Mouse (Mus musculus) layer of hippocampus, postnatal 10 days (tissue): ENCODE data around the gene Chst11. TPM values are rescaled to one million over a fixed set of nuclear protein-coding genes. Genes with fewer than 3 reads are reported as not detected.

ENCODE experiments used
- DNase-seq, 2 experiments: peaks; one replicate each; pipeline ENCODE4 v3.0.0; 2021; ENCODE audit warnings: low spot score in 2 of 2
- total RNA-seq, 2 experiments: library from RNA; stranded (reverse); gene quantifications; 2 replicates each; pipeline ENCODE4 v1.2.3; 2021

Chst11 gene
- total RNA-seq, 2 experiments from 2014 or later = 51.2 to 56.1 TPM

DNA sequence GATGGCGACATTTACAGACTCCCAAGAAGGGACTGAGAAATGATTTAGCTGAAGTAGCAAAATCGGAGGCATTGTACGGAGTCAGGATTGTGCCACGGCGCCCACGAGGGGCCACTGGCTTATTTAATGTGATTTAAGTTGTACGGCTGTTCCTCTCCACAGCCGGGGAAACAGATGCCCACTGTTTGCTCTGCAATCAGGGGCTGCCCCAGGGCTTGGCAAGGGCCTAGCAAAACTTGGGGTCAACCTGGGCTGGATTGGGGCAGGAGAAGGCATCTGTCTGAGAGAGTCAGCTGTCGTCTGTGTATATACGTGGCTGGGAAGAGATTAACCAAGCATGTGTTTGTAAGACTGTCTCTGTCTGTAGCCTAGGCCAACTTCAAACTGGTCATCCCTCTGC lies 149.6 kb downstream of the Chst11 start:
- DNase-seq = no peak

GRCm38 (mm10) chr10:83135963-83136362 lies 150.7 kb downstream of the Chst11 start:
- no peak for DNase-seq

- no peak for DNase-seq
Observed at GRCm38 (mm10) chr10:83137103-83137502, 151.8 kb downstream of the Chst11 start.

GRCm38 (mm10) chr10:83139276-83139675 lies 154.0 kb downstream of the Chst11 start:
- no peak for DNase-seq

DNA sequence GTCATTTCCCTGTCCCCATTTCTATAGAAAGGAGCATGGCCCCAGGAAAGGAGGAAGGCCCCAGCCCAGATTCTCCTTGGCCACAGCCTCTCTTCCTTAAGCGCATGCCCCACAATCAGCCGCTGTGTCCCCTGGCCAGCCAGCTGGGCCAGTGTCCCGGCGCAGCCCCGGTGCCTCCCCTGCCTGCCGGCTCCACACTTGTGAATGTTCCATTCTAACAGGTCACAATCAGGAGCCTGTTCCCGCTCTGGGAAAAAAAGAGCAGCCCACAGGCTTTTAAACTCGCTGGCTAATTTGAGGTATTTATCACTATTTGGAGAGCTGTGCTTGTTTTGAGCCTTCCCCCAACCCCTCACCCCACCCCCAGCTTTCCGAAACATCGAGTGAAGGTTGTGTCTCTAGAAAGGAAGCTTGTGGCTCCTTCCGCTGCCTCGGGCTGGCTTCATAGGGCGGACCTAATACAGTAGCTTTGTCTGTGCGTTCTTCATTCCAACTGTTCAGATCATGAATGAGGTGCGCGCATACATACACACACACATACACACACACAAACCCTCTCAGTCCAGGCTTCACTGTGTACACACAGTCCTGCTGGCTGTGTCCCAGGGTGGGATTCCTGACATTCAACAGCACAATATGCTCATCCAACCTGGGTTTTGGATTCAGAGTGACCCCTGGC lies 155.1 kb downstream of the Chst11 start:
- peak; percentile 60 to 75 for DNase-seq

- DNase-seq = no peak
Observed at GRCm38 (mm10) chr10:83141434-83141833, 156.1 kb downstream of the Chst11 start.

GRCm38 (mm10) chr10:83143049-83143448 lies 157.8 kb downstream of the Chst11 start:
- DNase-seq = peak; percentile 62 to 73

DNA sequence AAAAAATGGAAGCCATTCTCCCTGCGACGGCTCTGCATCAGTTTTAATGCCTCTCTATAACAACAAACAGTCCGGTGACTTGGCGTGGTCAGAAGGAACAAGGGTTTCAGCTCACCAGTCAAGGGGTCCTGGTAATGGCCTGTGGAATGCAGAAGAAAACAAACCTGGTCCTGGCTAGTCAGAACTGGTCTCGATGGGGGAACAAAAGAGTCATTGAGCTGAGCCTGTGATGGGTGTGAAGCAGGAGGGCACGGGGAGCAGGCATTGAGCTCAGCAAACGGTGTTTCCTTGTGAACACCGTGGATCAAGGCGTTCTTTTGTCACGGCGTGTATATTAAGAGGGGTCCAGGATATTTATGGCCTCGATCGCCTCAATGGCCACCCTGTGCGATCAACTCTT lies 160.5 kb downstream of the Chst11 start:
- DNase-seq = no peak

DNA sequence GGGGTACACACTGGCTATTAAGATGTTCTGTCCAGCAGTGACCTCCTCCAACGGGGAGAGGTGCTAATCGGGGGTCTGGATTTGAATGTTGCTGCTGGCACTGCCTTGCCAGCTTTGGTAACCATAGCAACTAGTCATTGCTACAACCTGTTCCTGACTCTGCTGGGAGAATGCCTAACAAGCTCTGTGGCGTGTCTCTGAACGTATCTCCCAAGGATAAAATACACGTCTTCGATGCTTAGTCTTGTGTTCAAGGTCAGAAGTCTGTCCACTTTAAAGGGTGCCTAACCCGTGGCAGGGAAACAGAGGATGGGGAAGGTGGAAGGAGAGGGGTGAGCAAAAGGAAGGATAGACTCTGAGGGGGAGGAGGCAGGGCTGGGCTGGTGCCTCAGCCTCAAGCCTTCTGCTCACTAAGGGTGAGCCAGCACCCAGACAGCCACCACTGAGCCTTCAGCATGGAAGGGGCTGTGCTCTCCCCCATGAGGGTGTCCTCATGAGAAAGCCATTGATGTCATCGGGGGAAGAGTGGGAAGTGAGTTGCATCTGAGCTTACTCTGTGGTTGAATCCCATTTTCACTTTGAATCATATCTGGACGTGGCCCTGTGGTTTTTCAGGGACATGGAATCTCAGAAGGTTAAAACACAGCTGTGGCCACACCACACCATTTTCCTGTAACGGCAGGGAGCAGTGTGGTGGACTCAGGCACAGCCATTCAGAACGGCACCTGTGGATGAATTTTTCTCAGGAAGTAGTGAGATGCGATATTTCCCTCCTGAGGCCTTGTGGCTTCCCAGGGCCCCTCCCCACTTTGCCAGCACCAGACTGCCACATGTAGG lies 164.3 kb downstream of the Chst11 start:
- DNase-seq = peak in 1 of 2 experiments; percentile 46

GRCm38 (mm10) chr10:83150587-83150986 lies 165.3 kb downstream of the Chst11 start:
- DNase-seq = no peak

GRCm38 (mm10) chr10:83151362-83151761 lies 166.1 kb downstream of the Chst11 start:
- DNase-seq = no peak

DNA sequence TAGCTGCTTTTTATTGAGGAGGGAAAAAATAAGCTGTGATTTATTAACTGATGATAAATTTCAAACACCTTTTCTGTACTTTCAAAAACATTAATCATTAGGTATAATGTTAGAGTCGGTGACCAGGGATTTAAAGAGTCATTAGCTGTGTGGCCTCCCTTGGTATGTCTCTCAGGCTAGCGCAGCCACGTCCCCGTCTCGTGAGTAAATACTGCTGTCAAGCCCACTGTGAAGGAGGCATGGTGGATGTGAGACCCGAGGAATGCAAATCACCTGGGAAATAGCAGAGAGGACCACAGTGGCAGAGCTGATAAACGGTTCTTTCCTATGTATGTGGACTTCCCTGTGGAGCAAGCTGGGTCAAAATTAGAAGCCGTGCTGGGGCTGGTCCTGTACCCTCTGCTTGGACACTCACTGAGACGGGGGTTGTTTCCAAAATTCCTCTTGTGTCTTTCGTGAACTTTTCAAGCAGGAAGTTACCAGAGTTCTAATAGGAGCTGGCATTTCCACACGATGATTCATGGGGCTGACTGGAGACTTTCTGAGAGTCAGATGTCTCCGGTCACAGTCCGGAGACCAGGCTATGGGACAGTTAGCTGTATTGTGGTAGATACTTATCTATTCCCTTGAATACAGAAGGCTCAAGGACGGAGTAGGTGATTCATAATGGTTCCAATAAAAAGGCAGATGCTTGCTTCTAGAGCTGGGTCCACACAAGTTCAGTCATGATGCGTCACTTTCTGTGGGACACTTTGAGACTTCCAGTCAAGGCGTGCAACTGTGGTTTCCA lies 166.8 kb downstream of the Chst11 start:
- DNase-seq = no peak

DNA sequence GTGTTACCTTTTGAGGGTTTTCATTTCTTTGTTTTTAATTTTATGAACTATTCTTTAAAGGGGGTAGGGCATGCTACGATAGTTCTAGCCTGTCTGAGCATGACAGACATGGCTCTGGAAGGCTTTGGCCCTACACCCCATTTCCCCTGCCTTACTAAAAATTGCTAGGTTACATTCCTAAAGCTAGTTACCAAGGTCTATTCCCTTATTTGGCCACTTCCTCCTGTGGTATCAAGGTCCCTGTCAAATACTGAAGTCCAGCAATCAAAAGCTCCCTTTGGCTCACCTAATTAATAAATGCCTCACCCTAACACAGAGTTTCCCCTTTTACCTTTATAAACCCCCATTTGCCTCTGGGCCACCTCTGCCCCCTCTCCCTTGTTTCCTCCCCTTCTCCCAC lies 167.4 kb downstream of the Chst11 start:
- DNase-seq = no peak

DNA sequence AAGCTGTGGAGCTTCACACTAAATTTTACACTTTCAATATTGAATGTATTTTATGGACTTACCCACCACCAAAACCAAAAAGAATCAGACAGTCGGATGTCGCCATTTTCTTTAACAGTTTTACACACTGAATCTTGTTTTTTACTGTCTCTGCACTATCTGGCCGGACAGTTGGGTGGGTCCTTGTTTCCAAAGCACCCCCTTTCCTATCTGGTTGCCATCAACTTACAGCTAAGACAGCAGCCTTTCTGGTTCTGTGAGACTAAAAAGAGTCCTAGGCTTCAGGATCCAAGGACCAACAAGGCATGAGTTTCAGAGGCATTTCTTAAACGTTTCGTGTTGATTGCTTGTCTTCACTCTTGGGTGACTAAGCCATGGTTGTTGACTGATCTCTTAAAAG lies 168.1 kb downstream of the Chst11 start:
- DNase-seq = no peak

DNA sequence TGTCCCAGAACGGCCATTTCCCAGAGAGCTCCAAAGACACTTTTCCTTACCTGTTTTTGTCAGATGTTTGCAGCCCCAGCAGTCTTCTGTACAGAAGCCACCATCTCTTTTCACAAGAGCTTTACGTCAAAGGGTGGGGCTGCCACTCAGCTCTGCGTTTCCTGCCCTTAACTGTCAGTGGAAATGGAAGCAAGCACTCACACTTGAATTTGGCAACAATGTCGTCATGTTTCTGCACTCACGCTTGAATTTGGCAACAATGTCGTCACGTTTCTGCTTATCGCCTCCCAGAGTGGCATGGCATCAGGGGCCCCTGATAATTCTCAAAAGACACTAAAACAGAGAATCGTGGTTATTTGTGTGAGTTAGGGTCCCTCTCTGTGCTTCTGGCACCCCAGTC lies 168.6 kb downstream of the Chst11 start:
- no peak for DNase-seq

DNA sequence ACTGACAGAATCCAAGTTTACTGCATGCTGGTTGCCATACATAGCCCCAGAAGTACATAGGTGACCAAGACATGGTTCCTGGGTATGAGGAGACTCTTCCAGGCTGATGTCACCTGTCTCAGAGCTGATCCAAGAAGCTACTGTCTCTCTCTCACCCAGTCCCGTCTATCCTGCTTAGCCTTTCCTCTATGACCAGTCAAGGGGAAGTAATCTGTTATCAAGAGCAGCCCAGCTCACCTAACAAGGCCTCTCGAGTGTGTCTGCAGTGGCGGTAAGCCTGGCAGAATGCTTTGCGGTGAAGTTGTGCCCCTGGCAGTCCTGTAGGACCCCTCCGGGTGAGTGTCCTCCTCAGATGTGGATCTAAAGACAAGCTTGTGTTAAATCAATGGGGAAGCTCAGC lies 172.0 kb downstream of the Chst11 start:
- no peak for DNase-seq

DNA sequence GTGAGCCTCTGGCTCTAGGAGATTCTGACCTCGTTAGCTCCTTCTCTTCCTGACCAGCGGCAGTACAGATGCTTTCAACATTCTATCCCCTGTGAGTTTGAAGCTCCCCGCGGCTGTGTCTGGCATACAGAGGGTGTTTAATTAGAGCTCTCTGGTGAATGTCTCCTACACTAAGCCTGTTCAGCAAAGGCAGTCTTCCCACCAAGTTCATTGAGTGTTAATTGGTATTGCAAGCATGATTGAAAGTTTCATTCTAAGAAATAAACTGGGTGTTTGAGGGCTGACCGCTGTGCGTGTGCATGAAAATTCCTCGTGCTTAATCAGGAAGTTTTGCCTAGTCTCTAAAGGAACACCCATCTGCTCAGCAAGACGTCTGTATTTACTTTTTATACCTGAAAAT lies 173.0 kb downstream of the Chst11 start:
- DNase-seq = no peak

DNA sequence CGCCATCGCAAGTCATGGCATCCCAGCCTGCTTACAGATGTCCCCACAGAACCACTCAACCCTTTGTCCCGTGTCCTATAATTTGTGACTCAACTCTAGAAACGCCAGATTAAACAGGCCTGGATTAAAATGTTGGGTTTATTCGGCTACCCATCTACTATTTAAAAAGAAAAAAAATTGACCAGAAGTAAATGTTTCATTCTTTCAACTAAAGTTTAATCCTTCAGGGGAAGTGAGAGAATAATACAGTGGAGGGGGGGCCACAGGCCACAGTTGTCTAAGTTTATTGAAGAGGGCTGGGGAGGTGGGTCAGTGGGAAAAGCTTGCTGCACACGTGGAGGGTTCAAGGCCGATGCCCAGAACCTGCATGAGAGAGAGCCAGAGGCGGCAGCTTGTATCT lies 173.9 kb downstream of the Chst11 start:
- DNase-seq = no peak

DNA sequence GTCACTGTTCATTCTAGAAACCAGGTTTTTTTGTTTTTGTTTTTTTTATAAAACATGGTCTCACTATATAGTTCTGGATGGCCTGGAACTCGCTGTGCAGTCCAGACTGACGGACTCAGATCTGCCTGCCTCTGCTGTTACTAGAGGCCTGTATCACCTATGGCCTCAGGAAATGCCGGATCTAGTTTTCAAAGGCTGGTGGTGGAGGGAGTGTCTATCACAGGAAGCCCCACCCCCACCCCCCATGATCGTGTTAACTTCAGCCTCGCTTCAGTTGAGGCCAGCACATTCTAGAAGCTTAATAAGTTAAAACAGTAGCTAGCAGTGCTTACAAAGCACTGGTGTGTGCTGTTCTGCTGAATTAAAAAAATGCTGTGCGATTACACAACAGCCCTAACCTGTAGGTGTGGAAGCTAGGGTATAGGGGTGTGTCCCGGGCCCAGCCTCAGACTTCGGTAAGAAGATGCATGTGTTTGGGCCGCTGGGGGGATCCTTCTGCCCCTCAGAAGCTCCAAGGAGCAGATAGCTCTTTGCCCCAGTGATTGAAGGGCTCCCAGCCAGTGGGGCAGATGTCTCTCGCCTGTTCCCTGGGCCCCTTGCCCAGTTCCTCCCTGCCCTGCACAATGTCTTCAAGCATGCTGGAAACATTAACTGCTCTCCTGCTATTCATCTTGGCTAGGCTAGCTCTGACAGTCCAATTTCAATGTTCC lies 176.5 kb downstream of the Chst11 start:
- peak; percentile 71 to 77 for DNase-seq

- DNase-seq = no peak
Observed at GRCm38 (mm10) chr10:83163946-83164345, 178.6 kb downstream of the Chst11 start.

DNA sequence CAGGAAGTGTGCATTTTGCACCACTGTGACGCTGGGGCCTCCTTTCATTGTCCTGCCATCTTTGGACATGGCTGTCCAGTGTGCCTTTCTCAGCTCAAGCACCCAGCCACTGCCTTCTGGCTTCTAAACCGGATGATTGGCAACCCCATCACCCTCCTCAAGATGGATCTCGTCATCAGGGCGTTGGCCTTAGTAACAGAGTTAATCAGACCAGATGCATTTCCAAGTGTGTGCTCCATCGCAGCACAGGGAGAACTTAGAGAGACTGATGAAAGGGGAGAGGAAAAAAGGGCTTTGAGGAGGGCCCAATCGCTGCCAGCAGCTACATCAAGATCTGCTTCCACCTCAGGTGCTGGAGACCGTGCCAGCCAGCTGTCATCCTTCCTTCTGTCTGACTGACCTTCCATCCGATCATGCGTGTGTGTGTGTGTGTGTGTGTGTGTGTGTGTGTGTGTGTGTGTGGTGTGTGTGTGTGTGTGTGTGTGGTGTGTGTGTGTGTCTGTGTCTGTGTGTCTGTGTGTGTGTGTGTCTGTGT lies 179.7 kb downstream of the Chst11 start:
- no peak for DNase-seq
